Mouse (Mus musculus) neural tube, embryonic 14.5 days (tissue): ENCODE measurements around the gene Gm28551. TPM values are rescaled to one million over a fixed set of nuclear protein-coding genes. Genes with fewer than 3 reads are reported as not detected.

ENCODE experiments used
- ATAC-seq: fragments of 200-750 bp; cut with Nextera tagmentation; 2 replicates; pipeline ENCODE4 v1.8.0; 2017; ENCODE audit warnings: low read depth, mild to moderate bottlenecking, moderate TSS enrichment, moderate library complexity
- H3K27ac ChIP-seq: fragments of 300-500 bp; sonication (generic); 2 replicates; pipeline ENCODE4 v1.5.1; 2014; ENCODE audit warnings: low read depth, mild to moderate bottlenecking, control low read depth, low read length, moderate library complexity, mixed read lengths
- H3K27me3 ChIP-seq: fragments of 300-500 bp; sonication (generic); 2 replicates; pipeline ENCODE4 v1.6.1; 2014; ENCODE audit warnings: low read length; ENCODE audit not compliant: control insufficient read depth, insufficient read depth
- H3K36me3 ChIP-seq: fragments of 300-500 bp; sonication (generic); 2 replicates; pipeline ENCODE4 v1.6.1; 2014; ENCODE audit warnings: low read length, mixed read lengths; ENCODE audit not compliant: control insufficient read depth, insufficient read depth
- H3K4me1 ChIP-seq: fragments of 300-500 bp; sonication (generic); 2 replicates; pipeline ENCODE4 v1.6.1; 2014; ENCODE audit warnings: low read length; ENCODE audit not compliant: control insufficient read depth, insufficient read depth
- H3K4me2 ChIP-seq: fragments of 300-500 bp; sonication (generic); 2 replicates; pipeline ENCODE4 v1.6.1; 2014; ENCODE audit warnings: mild to moderate bottlenecking, low read depth, low read length, control low read depth
- H3K4me3 ChIP-seq: fragments of 300-500 bp; sonication (generic); 2 replicates; pipeline ENCODE4 v1.5.1; 2014; ENCODE audit warnings: low read depth, low read length, control low read depth, mixed read lengths
- H3K9ac ChIP-seq: fragments of 300-500 bp; sonication (generic); replicated peaks from 2 replicates; pipeline ENCODE4 v1.6.1; 2014; ENCODE audit warnings: low read depth, mild to moderate bottlenecking, control low read depth, low read length, mixed read lengths
- H3K9me3 ChIP-seq: fragments of 300-500 bp; sonication (generic); 2 replicates; pipeline ENCODE4 v1.6.1; 2016; ENCODE audit warnings: low read length; ENCODE audit not compliant: control insufficient read depth
- WGBS: fragments of 180-500 bp; shearing (Covaris S2); extraction: QIAGEN DNeasy Blood & Tissue Kit; methylation state at CpG from one replicate; pipeline ENCODE4 v1.1.7; 2014; 5-methylcytosine and 5-hydroxymethylcytosine counted together
- polyA plus RNA-seq: library from polyadenylated mRNA; unstranded; fragments of >200 nt; fragmentation: Nextera tagmentation; extraction: Ambion mirVana; gene quantifications from 2 replicates; pipeline ENCODE4 v1.2.1, GENCODE M21; 2014

Gm28551 gene
- polyA plus RNA-seq, 1 experiment from 2014 or later, result 2.6 TPM

DNA sequence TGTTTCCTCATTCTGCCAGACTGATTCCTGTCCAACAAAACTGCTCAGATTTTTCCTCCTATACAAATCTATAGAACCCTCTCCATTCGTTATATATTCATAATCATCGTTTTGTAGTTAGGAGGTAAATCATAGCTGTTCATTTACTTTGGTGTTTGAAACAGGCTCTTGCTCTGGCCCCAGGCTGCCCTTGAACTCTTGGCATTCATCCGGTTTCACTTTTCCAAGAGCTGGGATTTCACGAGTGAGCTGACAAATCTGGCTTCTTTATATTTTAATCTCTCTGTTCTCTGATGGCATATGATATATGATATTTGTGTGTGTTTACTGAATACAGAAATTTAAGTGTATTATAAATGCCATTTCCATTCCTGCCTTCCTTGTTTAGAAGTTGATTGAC is 52.0 kb downstream of the Gm28551 start:
- Histone ChIP-seq H3K36me3 (peaks cover 3% of the 10 kb centered on the region; the same call in 1 of the 2 replicates), H3K9ac (no peak overlapping the region), H3K4me3 (no peak overlapping the region), H3K27ac (no peak overlapping the region), H3K27me3 (no peaks in the 10 kb centered on the region), H3K4me1 (peaks cover 3% of the 10 kb centered on the region; the same call in 1 of the 2 replicates), H3K9me3 (no peaks in the 10 kb centered on the region), H3K4me2 (no peak overlapping the region)
- ATAC-seq, result no peak
- WGBS, result 94% methylated on average over 4 of the region's 4 CpGs

DNA sequence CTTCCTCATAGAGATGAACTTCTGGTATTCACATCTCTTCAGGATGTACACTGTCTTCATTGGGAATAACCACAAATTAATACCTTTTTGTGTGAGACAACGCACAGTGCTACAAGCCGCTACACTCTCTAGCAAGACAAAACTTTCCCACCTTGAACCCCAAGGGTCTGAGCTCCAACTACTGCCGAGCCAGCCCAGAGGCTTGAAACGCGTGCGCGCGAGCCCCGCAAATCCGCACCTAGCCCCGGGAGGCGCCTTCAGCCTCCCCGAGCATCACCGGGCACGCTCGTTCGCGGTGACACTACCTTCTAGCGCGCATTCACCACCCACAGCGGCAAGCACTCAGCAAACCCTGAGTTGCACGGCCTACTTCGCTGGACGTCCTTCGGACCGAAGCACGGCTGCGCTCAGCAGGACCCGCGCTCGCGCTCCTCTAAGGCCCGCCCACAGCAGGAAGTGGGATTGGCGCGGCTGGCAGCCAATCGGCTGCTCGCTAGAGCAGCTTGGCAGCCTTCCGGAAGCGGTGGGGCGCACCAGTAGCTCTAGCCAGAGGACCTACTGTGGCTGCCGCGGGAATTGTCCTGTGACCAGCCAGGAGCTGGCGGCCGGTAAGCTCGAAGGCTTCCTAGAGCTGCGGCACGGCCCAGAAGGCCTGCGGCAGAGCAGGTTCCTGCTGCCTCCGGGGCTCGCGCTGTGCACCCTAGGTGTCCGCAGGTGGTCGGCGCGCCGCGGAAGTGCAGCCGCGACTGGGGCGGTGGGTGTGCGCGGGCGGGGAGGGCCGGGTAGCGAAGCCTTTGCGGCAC is 55.7 kb downstream of the Gm28551 start, which contains the start of the genes Pms1, Ormdl1 and Gm28778:
TSS of gene Pms1 (minus strand) at position 438 of the 803 bp plus-strand sequence.
TSS of gene Ormdl1 (plus strand) at position 515 of the 803 bp plus-strand sequence.
TSS of gene Gm28778 (plus strand) at position 531 of the 803 bp plus-strand sequence.
- Histone ChIP-seq H3K9ac (peak within 1 kb of the TSS; percentile 74), H3K27ac (peak within 1 kb of the TSS; percentile 69), H3K4me2 (peak within 1 kb of the TSS; percentile 68), H3K27me3 (no peaks in the 10 kb centered on the region), H3K4me3 (peak within 1 kb of the TSS; percentile 62), H3K4me1 (peaks cover 3% of the 10 kb centered on the region; the same call in 1 of the 2 replicates), H3K36me3 (peaks cover 3% of the 10 kb centered on the region; the same call in 1 of the 2 replicates), H3K9me3 (no peaks in the 10 kb centered on the region)
- ATAC-seq, result peak; percentile 100
- under 1% methylated on average over 66 of the region's 66 CpGs for WGBS

DNA sequence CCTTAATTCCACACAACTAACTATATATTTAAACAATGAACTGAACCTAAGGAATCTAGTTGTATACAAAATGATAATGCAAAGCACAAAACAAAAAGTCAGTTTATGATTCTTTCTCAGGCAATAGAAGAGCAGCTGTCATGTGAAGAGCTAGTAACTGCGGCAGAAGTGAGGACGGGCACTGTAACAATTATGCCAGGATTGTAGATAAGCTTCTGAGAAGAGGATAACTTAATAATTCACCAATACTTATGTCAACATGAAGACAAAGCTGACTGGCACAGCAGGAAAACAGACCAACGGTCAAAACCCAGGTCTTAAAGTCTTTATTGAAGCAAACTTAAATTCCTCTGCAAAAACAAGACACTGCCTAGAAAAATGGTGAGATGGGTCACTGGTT is 61.3 kb downstream of the Gm28551 start:
- no peak for ATAC-seq
- no peaks in the 10 kb centered on the region for H3K27me3 ChIP-seq

More for the DNA sequence above, 61.3 kb downstream of the Gm28551 start:
- H3K9me3 ChIP-seq, result no peaks in the 10 kb centered on the region
- no peak overlapping the region for H3K4me3 ChIP-seq
- H3K36me3 ChIP-seq, result no peaks in the 10 kb centered on the region
- H3K4me1 ChIP-seq, result no peaks in the 10 kb centered on the region
- H3K9ac ChIP-seq, result no peak overlapping the region
- H3K4me2 ChIP-seq, result no peak overlapping the region
- no peak overlapping the region for H3K27ac ChIP-seq
- 89% methylated on average over 3 of the region's 3 CpGs for WGBS

Other genes with a start within 250 kb of the Gm28551 start
- gene 1700019A02Rik, start 165.0 kb downstream of the Gm28551 start, polyA plus RNA-seq, result not detected in 2 replicates
- gene Pms1, start 55.6 kb downstream of the Gm28551 start, polyA plus RNA-seq, result 12.1 and 13.2 TPM in 2 replicates
- 51.6 and 52.6 TPM in 2 replicates for gene Ormdl1, start 55.6 kb downstream of the Gm28551 start, polyA plus RNA-seq
- gene Gm28778, start 55.6 kb downstream of the Gm28551 start, polyA plus RNA-seq, result not detected in 2 replicates
- gene Osgepl1, start 39.0 kb downstream of the Gm28551 start, polyA plus RNA-seq, result 23.5 and 25.9 TPM in 2 replicates
- gene Asdurf, start within 50 bp of the Gm28551 start, polyA plus RNA-seq, result 2.2 TPM in 1 of 2 replicates, not detected in the other
- 61.0 and 74.7 TPM in 2 replicates for gene Asnsd1, start 85 bp upstream of the Gm28551 start, polyA plus RNA-seq